Mouse (Mus musculus): ENCODE measurements at regions not wholly inside any gene's neighbourhood (a gene's known extent, or its start where the extent isn't known, plus 50 kb on each side); places are given as distances from the start of the nearest gene placed in this dataset.
A peak's percentile ranks its signal among the peaks of the same experiment; 100 is the strongest.

- TF ChIP-seq CTCF (IDR thresholded peaks at IDR 0.05; ENCODE audit: extremely low read depth, insufficient read depth, low read length) (peak; percentile 59), POLR2A (IDR thresholded peaks at IDR 0.05; ENCODE audit: extremely low read depth, insufficient read depth, low read length) (no peak)
These were observed 238.6 kb downstream of the Foxa2 start for GRCm38 (mm10) chr2:147808036-147808675.
